Mouse (Mus musculus) kidney, adult 2 months (tissue): Measurements from ENCODE around the gene Medag.

Experiments
- CTCF ChIP-seq: fragments of 200-500 bp; conservative IDR thresholded peaks from 2 replicates; pipeline ENCODE4 v1.5.1; 2011; ENCODE audit warnings: low read depth, mild to moderate bottlenecking, control low read depth, low read length, moderate library complexity, mixed read lengths; ENCODE audit not compliant: insufficient read depth, insufficient read length
- POLR2A ChIP-seq: fragments of 200-500 bp; IDR thresholded peaks from one replicate; pipeline ENCODE4 v1.6.1; 2011; ENCODE audit warnings: low read depth, low read length, control low read depth

DNA sequence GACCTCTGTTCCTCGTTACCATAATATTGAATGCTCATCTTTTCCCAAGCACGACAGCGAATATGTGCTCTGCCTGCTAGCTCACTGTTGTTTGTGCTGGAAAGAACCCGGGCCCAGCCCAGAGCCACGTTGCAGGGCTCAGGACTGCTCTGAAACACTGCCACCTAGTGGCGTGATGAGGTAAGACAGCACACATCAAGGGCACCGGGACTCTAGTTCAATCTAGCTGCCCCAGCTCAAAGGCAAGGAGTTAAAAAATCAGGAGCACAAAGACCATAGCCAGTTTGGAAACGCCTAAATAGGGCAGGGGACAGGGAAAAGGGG, 35.7 kb upstream of the Medag start:
- TF ChIP-seq CTCF (peak; percentile 93), POLR2A (no peak)
